Mouse (Mus musculus) olfactory bulb, adult 2 months (tissue): Measurements from ENCODE around the gene Ifna1. TPM values are rescaled to one million over a fixed set of nuclear protein-coding genes. Genes with fewer than 3 reads are reported as not detected.

Experiments
- H3K27ac ChIP-seq: fragments of 200-500 bp; 2 replicates; pipeline ENCODE4 v1.5.1; 2012; ENCODE audit warnings: low read depth, low read length; ENCODE audit not compliant: insufficient read depth
- H3K4me1 ChIP-seq: fragments of 200-500 bp; 2 replicates; pipeline ENCODE4 v1.6.1; 2012; ENCODE audit warnings: low read length; ENCODE audit not compliant: control insufficient read depth, insufficient read depth
- H3K4me3 ChIP-seq: fragments of 200-500 bp; 2 replicates; pipeline ENCODE4 v1.5.1; 2012; ENCODE audit warnings: mild to moderate bottlenecking, low read depth, low read length, moderate library complexity; ENCODE audit not compliant: insufficient read depth
- CTCF ChIP-seq: fragments of 200-500 bp; IDR thresholded peaks from 2 replicates; pipeline ENCODE4 v1.5.1; 2012; ENCODE audit warnings: low read depth, mild to moderate bottlenecking, low read length, moderate library complexity; ENCODE audit not compliant: insufficient read depth
- POLR2A ChIP-seq: fragments of 200-500 bp; IDR thresholded peaks from 2 replicates; pipeline ENCODE4 v1.6.1; 2012; ENCODE audit warnings: mild to moderate bottlenecking, low read depth, low read length, moderate library complexity; ENCODE audit not compliant: insufficient read depth
- WGBS: fragments of 180-500 bp; shearing (Covaris S2); methylation state at CpG from one replicate; pipeline ENCODE4 v1.1.7; 2018; 5-methylcytosine and 5-hydroxymethylcytosine counted together
- polyA plus RNA-seq: library from polyadenylated mRNA; stranded (reverse); fragments of >200 nt; gene quantifications from 2 replicates; pipeline ENCODE4 v1.2.4, GENCODE M21; 2012; ENCODE audit warnings: low replicate concordance; ENCODE audit not compliant: missing spikeins, insufficient read depth, insufficient read length

Gene Ifna1
- polyA plus RNA-seq, 1 experiment: not detected

DNA sequence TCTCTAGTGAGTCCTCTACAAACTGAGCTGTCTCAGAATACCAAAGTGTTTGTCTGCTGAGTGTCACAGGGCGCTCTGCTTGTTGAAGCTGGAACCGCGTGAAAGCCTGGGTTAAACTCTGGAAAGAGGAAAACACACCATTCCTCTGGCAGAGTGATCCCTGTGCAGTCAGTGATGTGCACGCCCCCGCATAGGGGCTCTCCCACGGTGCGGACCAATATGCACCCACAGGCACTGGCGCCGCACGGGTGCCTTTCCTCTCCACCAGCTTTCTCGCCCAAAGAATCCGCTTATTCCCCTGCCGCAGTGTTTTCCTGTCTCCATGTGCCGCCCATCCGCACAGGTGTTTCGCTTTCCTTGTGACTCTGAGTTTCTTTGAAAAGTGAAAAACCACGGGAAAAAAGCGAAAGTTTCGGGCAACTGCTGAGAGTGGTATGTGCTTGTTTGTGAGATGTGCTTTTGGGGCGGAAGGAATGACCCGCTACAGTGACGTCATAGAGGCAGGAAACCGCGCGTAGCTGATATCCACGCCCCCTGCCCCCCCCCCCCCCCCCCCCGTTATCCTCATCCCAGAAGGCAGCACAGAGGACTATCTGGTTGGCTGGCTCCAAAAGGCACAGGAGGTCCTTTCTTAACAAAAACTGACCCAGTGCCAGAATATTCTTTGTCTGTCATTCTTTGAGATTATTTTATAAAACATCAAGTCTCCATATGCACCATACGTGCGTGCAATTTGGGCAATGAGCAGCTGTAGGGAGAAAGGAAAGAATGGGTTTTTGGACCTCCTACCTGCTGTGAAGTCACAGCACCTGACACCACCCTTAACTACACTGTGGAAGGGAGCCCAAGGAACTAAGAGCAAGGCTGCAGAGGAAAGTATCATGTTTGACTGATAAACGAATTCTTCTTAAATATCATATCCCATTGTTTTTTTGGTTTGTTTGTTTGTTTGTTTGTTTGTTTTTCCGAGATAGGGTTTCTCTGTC, 18.3 kb downstream of the Ifna1 start:
- 7% methylated on average over 31 of the region's 31 CpGs for WGBS

DNA sequence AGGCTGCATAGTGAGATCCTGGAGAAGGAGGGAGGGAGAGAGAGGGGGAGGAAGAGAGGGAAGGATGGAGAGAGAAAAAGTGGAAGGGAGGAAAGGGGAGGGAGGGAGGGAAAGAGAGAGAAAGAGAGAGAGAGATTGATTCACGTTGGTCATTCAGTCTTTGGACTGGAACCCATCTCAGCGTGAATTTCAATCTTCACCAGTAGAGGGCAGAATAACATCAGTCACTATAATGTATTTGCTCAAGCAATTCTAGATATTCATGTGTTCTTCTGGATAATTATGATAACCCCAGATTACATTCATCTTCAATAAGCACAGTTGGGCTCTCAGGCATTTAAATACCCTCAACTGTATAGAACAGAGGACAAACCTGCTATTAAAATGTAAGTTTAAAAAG, 22.8 kb downstream of the Ifna1 start:
- TF ChIP-seq POLR2A (no peak), CTCF (no peak)
- Histone ChIP-seq H3K4me1 (peaks cover 4% of the 10 kb centered on the region; the same call in 1 of the 2 replicates), H3K4me3 (no peak overlapping the region), H3K27ac (no peak overlapping the region)
- WGBS: 0% methylated on average over 2 of the region's 2 CpGs

More for the DNA sequence above, 18.3 kb downstream of the Ifna1 start:
- Histone ChIP-seq H3K4me3 (peak overlapping the region; percentile 58), H3K27ac (no peak overlapping the region), H3K4me1 (peaks cover 4% of the 10 kb centered on the region; the same call in 1 of the 2 replicates)
- no peak for TF ChIP-seq CTCF
- TF ChIP-seq POLR2A: no peak

DNA sequence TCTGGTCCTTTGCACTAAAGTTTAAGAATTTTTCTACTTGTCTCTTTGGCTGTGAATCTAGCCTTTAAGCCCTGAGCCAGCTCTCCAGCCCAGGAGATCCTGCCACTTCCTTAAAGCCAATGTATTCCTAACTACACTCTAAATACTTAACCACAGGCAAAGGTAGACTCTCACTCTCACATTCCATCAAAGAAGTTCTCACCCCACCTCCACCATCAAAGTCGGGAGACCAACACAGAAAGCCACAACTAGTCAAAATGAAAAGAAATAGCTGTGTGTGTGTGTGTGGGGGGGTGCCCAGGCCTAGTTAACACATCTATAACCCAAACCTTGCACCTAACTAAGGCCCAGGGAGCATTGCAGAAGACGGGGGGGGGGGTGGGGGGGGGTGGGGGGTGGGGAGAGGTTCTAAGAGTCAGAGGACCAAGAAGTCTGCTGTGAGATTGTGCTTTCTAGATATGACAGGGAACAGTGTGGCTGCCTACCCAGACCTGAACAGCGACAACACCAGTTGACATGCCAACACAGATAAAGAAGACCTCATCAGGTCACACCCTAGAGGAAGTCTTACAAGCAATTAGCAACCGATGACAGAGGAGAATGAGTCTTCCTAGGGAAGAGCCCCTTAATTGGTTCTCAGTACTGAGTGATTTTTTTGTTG, 25.7 kb downstream of the Ifna1 start:
- no peak overlapping the region for H3K27ac ChIP-seq
- H3K4me1 ChIP-seq: 0 out of 2 replicates have a peak, but pooled peaks cover 2% of the 10 kb centered on the region
- H3K4me3 ChIP-seq: no peak overlapping the region
- 67% methylated on average over 4 of the region's 4 CpGs for WGBS
- no peak for TF ChIP-seq POLR2A
- TF ChIP-seq CTCF: no peak

GRCm38 (mm10) chr4:88876520-88876919, 26.6 kb downstream of the Ifna1 start:
- 92% methylated on average over 4 of the region's 4 CpGs for WGBS
- no peak overlapping the region for H3K4me3 ChIP-seq
- TF ChIP-seq CTCF (no peak), POLR2A (no peak)
- no peak overlapping the region for H3K27ac ChIP-seq
- H3K4me1 ChIP-seq: 0 out of 2 replicates have a peak, but pooled peaks cover 2% of the 10 kb centered on the region

- 49% methylated on average over 10 of the region's 10 CpGs for WGBS
- no peak overlapping the region for H3K27ac ChIP-seq
These were observed 28.4 kb downstream of the Ifna1 start for GRCm38 (mm10) chr4:88878246-88878645.

GRCm38 (mm10) chr4:88878772-88879171, 28.9 kb downstream of the Ifna1 start:
- H3K4me3 ChIP-seq: no peak overlapping the region
- 60% methylated on average over 4 of the region's 4 CpGs for WGBS
- H3K27ac ChIP-seq: no peak overlapping the region
- TF ChIP-seq POLR2A (no peak), CTCF (no peak)
- 0 out of 2 replicates have a peak, but pooled peaks cover 2% of the 10 kb centered on the region for H3K4me1 ChIP-seq

More at GRCm38 (mm10) chr4:88878246-88878645, 28.4 kb downstream of the Ifna1 start:
- 0 out of 2 replicates have a peak, but pooled peaks cover 2% of the 10 kb centered on the region for H3K4me1 ChIP-seq
- TF ChIP-seq CTCF (no peak), POLR2A (no peak)
- no peak overlapping the region for H3K4me3 ChIP-seq

GRCm38 (mm10) chr4:88880101-88880500, 30.2 kb downstream of the Ifna1 start, which contains the start of gene Ifne:
TSS of gene Ifne (minus strand) at chr4:88880201.
- no peak within 1 kb of the TSS for H3K27ac ChIP-seq
- 83% methylated on average over 8 of the region's 8 CpGs for WGBS
- H3K4me3 ChIP-seq: no peak within 1 kb of the TSS
- TF ChIP-seq POLR2A (no peak), CTCF (no peak)
- H3K4me1 ChIP-seq: 0 out of 2 replicates have a peak, but pooled peaks cover 2% of the 10 kb centered on the region

GRCm38 (mm10) chr4:88888236-88888635, 38.3 kb downstream of the Ifna1 start:
- H3K27ac ChIP-seq: no peak overlapping the region
- TF ChIP-seq POLR2A (no peak), CTCF (no peak)

More at GRCm38 (mm10) chr4:88888236-88888635, 38.3 kb downstream of the Ifna1 start:
- Histone ChIP-seq H3K4me1 (no peaks in the 10 kb centered on the region), H3K4me3 (no peak overlapping the region)
